Mouse (Mus musculus) T-cell, adult 66 days (primary cell): Measurements from ENCODE around the gene Gm14819. TPM values are rescaled to one million over a fixed set of nuclear protein-coding genes. Genes with fewer than 3 reads are reported as not detected.

ENCODE experiments used
- total RNA-seq, 2 experiments: library from RNA; stranded (reverse); gene quantifications; 3 replicates in 1 of 2; 4 replicates in 1 of 2; pipeline ENCODE4 v1.2.4; 2023

Gm14819 gene
- total RNA-seq = not detected

DNA sequence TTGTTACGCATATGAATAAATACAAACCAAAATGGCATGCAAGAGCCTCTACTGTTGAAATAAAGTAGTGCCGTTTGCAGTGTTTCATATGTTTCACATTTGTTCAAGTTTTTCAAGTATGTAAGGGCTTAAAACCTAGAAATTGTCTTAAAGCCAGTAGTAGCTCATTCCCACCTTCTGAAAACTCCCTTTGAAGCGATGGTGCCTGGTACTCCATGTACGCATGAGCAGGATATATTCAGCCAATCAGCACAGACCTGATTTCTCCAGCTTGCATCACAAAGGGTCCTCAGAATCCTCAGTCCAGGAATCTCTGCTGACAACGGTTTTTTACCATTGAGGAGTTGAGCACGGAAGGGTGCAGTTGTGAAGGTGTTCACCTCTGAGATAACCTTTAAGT lies at the start of gene Gm14819:
TSS of gene Gm14819 (plus strand) at position 301 of the 400 bp plus-strand sequence.

